Mouse (Mus musculus) retina, adult 2 months (tissue): ENCODE measurements around the gene Cops8.

ENCODE experiments used
- DNase-seq: peaks from one replicate; pipeline ENCODE4 v3.0.0-alpha.2; 2012; ENCODE audit warnings: low read depth, low spot score

Gene Cops8

DNA sequence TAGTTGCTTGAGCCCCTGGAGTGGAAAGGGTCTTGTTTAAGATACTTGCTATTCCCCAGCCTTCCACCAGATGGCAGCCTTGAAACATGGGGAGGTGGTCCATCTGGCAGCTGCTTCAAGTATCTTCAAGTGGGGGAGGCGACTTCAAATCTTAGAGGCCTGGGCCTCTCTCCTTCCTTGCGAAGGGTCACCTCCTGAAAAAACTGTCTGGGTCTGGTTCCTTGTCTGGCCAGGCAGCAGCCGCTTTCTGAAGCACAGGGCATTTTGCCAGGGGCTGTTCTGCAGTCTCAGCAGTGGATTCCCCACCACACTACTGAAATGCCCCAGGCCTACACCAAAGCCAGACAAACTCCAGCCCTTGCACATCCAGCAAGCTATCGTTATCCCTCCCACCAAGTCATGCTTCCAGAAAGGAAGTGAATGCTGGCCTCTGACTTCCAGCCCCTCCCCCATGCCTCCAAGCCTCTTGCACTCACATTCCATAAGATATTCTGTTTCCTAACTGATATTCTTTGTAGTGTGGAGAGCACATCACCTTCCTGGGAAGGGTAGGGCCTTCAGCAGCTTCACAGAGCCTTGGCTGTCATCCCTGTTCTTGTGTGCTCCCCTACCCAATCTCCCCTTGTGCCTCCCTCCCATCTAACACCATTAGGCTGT, 48.1 kb downstream of the Cops8 start:
- DNase-seq: peak; percentile 15

- no peak for DNase-seq
Measured at GRCm38 (mm10) chr1:90651781-90652180, 49.0 kb downstream of the Cops8 start.

DNA sequence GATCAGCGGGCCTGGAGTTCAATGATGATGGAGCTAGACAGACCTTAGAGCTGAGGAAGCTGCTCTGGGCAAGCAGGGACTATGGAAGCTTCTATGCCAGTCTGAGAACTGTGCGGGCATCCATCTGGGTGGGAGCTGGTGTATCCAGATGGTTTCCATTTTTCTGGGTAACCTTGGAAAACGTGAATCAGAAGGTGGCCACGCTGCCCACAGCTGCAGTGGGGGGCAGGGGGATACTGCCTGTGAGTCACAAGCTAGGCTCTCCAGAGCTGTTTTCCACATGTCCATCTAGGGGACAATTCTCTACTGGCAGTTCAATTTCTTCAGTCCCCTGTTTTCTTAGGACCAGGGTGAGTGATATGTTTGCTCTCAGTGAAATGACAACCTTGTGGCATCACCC, 49.8 kb downstream of the Cops8 start:
- no peak for DNase-seq

- no peak for DNase-seq
Measured at GRCm38 (mm10) chr1:90656492-90657245, 53.9 kb downstream of the Cops8 start.

- DNase-seq: no peak
Measured at GRCm38 (mm10) chr1:90657292-90658050, 54.7 kb downstream of the Cops8 start.

GRCm38 (mm10) chr1:90658581-90658980, 55.8 kb downstream of the Cops8 start:
- no peak for DNase-seq

DNA sequence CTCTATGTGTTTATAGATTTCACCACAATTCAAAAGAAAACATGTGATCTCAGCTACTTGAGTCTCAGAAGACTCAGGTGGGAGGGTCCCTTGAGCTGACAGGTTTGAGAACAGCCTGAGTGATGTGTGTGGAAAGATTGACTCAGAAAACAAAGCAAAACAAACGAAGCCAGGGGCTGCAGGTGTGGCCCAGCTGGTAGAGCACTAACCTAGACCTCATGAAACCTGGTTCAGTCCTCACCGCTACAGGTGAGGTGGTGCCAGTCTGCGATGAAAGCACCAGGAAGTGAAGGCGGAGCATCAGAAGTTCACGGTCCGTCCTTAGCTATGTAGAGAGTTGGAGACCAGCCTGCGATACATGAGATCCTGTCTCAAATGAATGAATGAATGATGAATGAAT, 57.4 kb downstream of the Cops8 start:
- no peak for DNase-seq

DNA sequence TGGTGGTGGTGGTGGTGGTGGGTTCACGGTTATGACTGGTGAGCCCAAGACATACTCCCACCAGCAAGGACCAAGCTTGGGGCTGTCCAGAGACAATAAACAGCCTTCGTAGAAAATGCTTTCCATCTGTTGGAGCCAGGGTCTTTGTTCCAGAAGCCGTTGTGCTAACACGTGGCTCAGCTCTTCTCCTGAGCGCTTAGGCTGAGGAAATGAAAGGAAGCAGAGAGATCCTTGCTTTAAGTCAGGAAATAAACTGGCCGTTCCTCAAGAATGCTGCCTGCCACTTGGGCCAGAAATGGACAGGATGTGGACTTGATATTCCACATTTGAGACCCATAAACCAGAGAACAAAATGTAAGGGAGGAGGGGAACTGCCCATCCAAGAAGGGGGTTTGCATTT, 59.7 kb downstream of the Cops8 start:
- DNase-seq: no peak
